Mouse (Mus musculus) CD8-positive naive resting alpha-beta T cell, adult 2 months (primary cell): ENCODE measurements around the gene Cygb.
"Not testable (repeated sequence)": the region's sequence is repeated elsewhere in the genome, so short reads cannot be mapped to it uniquely, and the experiment has no call there.

ENCODE experiments used
- DNase-seq, 2 experiments: peaks; one replicate each; pipeline ENCODE4 v3.0.0; 2022; ENCODE audit warnings: low read depth in 2 of 2, low spot score in 2 of 2

Gene Cygb

GRCm38 (mm10) chr11:116642681-116643578 is 11.2 kb downstream of the Cygb start:
- peak; percentile 84 to 86 for DNase-seq

- DNase-seq, result no peak
Observed at GRCm38 (mm10) chr11:116641731-116642130, 12.4 kb downstream of the Cygb start.

- DNase-seq, result peak in 1 of 2 experiments; percentile 52
Observed at GRCm38 (mm10) chr11:116641168-116641567, 12.9 kb downstream of the Cygb start.

- not testable (repeated sequence) for DNase-seq
Observed at GRCm38 (mm10) chr11:116636607-116637006, 17.5 kb downstream of the Cygb start.

- DNase-seq, result no peak
Observed at GRCm38 (mm10) chr11:116632962-116633361, 21.2 kb downstream of the Cygb start.

- no peak for DNase-seq
Observed at GRCm38 (mm10) chr11:116630171-116630965, 23.7 kb downstream of the Cygb start.

- no peak for DNase-seq
Observed at GRCm38 (mm10) chr11:116629472-116629871, 24.6 kb downstream of the Cygb start.

- DNase-seq, result peak; percentile 86 to 87
Observed at GRCm38 (mm10) chr11:116628712-116629111, 25.4 kb downstream of the Cygb start.

- DNase-seq, result peak in 1 of 2 experiments; percentile 43
Observed at GRCm38 (mm10) chr11:116627072-116628020, 26.8 kb downstream of the Cygb start.

- DNase-seq, result no peak
Observed at GRCm38 (mm10) chr11:116626299-116627071, 27.6 kb downstream of the Cygb start, which contains the start of gene Rhbdf2. Gene Rhbdf2, minus strand, starts transcription at chr11:116627019.

- DNase-seq, result peak; percentile 67 to 74
Observed at GRCm38 (mm10) chr11:116625081-116626000, 28.8 kb downstream of the Cygb start.

GRCm38 (mm10) chr11:116624131-116624832 is 29.8 kb downstream of the Cygb start:
- peak; percentile 81 to 88 for DNase-seq

GRCm38 (mm10) chr11:116623281-116624124 is 30.6 kb downstream of the Cygb start:
- no peak for DNase-seq

- DNase-seq, result no peak
Observed at GRCm38 (mm10) chr11:116621258-116621704, 32.8 kb downstream of the Cygb start.

GRCm38 (mm10) chr11:116620559-116621253 is 33.4 kb downstream of the Cygb start:
- DNase-seq, result no peak

- no peak for DNase-seq
Observed at GRCm38 (mm10) chr11:116620073-116620472, 34.0 kb downstream of the Cygb start.

- no peak for DNase-seq
Observed at GRCm38 (mm10) chr11:116619561-116619960, 34.6 kb downstream of the Cygb start.
